Mouse (Mus musculus) liver, postnatal 0 days (tissue): Measurements from ENCODE around the gene Rpl35a.

ENCODE experiments used
- CTCF ChIP-seq: sonication (generic); IDR thresholded peaks from 2 replicates; pipeline ENCODE4 v1.5.1; 2016; ENCODE audit warnings: antibody characterized with exemption, low read depth
- EP300 ChIP-seq: IDR thresholded peaks from 2 replicates; pipeline ENCODE4 v1.6.1; 2016; ENCODE audit warnings: antibody characterized with exemption, low read depth, mild to moderate bottlenecking

DNA sequence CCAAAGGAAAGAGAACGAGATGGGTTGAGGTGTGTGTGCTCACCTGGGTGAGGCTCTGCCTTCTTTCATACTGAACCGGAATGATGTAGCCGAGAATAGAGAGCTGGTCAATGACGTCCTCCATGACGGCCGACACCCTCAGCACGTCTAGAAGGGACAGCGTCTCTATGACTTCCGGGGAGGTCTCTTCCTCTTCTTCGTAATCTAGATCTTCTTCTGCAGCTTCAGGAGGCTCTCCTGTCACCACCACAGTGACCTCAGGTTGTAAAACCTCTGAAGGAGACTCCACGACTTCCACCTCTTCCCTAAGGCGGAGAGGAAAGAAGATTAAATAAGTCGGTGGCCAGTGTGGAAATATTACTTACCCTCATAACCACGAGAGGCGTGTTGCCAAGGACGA lies 6.4 kb upstream of the Rpl35a start:
- TF ChIP-seq CTCF: no peak
- no peak for TF ChIP-seq EP300
